Mouse (Mus musculus) ES-E14 (cell line): ENCODE data around the gene Gli3.

Experiments
- CHD2 ChIP-seq: IDR thresholded peaks from 2 replicates; pipeline ENCODE4 v1.6.1; 2014; ENCODE audit warnings: mild to moderate bottlenecking, low read depth, low read length, inconsistent platforms
- HCFC1 ChIP-seq: IDR thresholded peaks from 2 replicates; pipeline ENCODE4 v1.6.1; 2012; ENCODE audit warnings: low read length, inconsistent platforms, borderline replicate concordance; ENCODE audit not compliant: insufficient read depth
- MAFK ChIP-seq: IDR thresholded peaks from 2 replicates; pipeline ENCODE4 v1.6.1; 2014; ENCODE audit warnings: mild to moderate bottlenecking, low read depth, low read length, inconsistent platforms; ENCODE audit not compliant: insufficient read depth
- ZC3H11A ChIP-seq: IDR thresholded peaks from 2 replicates; pipeline ENCODE4 v1.6.1; 2012; ENCODE audit warnings: low read depth, mild to moderate bottlenecking, inconsistent platforms, low read length, borderline replicate concordance
- ZNF384 ChIP-seq: IDR thresholded peaks from 2 replicates; pipeline ENCODE4 v1.6.1; 2012; ENCODE audit warnings: low read depth, low read length, inconsistent platforms

DNA sequence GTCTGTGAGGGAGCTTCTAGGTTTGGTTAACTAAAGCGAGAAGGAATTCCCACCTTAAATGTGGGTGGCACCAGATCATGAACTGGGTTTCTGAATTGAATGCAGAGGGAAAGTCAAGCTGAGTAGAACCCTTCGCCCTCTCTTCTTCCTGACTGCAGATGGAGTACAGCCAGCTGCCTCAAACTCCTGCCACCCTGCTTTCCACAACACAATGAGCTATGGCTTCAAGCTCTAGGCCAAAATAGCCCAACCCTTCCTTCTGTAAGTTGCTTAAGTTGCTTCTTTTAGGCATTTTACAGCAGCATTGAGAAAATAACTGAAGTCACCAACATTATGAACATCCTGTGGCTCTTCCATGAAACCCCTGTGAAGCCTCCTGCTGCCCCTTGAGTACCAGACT is 136.7 kb downstream of the Gli3 start:
- TF ChIP-seq CHD2 (no peak), ZC3H11A (no peak), ZNF384 (no peak), MAFK (no peak), HCFC1 (no peak)
